Mouse (Mus musculus) midbrain, embryonic 14.5 days (tissue): Measurements from ENCODE around the gene Zc3h12d. TPM values are rescaled to one million over a fixed set of nuclear protein-coding genes. Genes with fewer than 3 reads are reported as not detected.

Source experiments
- ATAC-seq: fragments of 200-750 bp; cut with Nextera tagmentation; 2 replicates; pipeline ENCODE4 v1.8.0; 2017; ENCODE audit warnings: moderate number of reproducible peaks, moderate library complexity; ENCODE audit not compliant: low FRiP score, low TSS enrichment
- DNase-seq: peaks from one replicate; pipeline ENCODE4 v3.0.0-alpha.2; 2015
- H3K27ac ChIP-seq: fragments of 300-500 bp; sonication (generic); replicated peaks from 2 replicates; pipeline ENCODE4 v1.5.1; 2014; ENCODE audit warnings: mild to moderate bottlenecking, low read depth, low read length, moderate library complexity
- H3K27me3 ChIP-seq: fragments of 300-500 bp; sonication (generic); 2 replicates; pipeline ENCODE4 v1.6.1; 2014; ENCODE audit warnings: low read length, control low read depth, mixed read lengths; ENCODE audit not compliant: control insufficient read depth, insufficient read depth
- H3K36me3 ChIP-seq: fragments of 300-500 bp; sonication (generic); 2 replicates; pipeline ENCODE4 v1.6.1; 2014; ENCODE audit warnings: low read length, control low read depth; ENCODE audit not compliant: control insufficient read depth, insufficient read depth
- H3K4me1 ChIP-seq: fragments of 300-500 bp; sonication (generic); 2 replicates; pipeline ENCODE4 v1.6.1; 2014; ENCODE audit warnings: mild to moderate bottlenecking, antibody characterized with exemption, low read length, control low read depth; ENCODE audit not compliant: control insufficient read depth, insufficient read depth
- H3K4me2 ChIP-seq: fragments of 300-500 bp; sonication (generic); 2 replicates; pipeline ENCODE4 v1.6.1; 2014; ENCODE audit warnings: mild to moderate bottlenecking, low read length, moderate library complexity
- H3K4me3 ChIP-seq: fragments of 300-500 bp; sonication (generic); replicated peaks from 2 replicates; pipeline ENCODE4 v1.5.1; 2014; ENCODE audit warnings: low read depth, low read length
- H3K9ac ChIP-seq: fragments of 300-500 bp; sonication (generic); replicated peaks from 2 replicates; pipeline ENCODE4 v1.6.1; 2014; ENCODE audit warnings: mild to moderate bottlenecking, low read length, moderate library complexity
- H3K9me3 ChIP-seq: fragments of 300-500 bp; sonication (generic); 2 replicates; pipeline ENCODE4 v1.6.1; 2016; ENCODE audit warnings: low read length, control low read depth, mixed read lengths; ENCODE audit not compliant: control insufficient read depth
- WGBS: fragments of 180-500 bp; shearing (Covaris S2); extraction: QIAGEN DNeasy Blood & Tissue Kit; methylation state at CpG from one replicate; pipeline ENCODE4 v1.1.7; 2014; 5-methylcytosine and 5-hydroxymethylcytosine counted together
- polyA plus RNA-seq: library from polyadenylated mRNA; unstranded; fragments of >200 nt; fragmentation: Nextera tagmentation; extraction: Ambion mirVana; gene quantifications from 2 replicates; pipeline ENCODE4 v1.2.1, GENCODE M21; 2014

Zc3h12d gene
- polyA plus RNA-seq, 1 experiment from 2014 or later, result 0.13 TPM

- no peaks in the 10 kb centered on the region for H3K27me3 ChIP-seq
- no peak overlapping the region for H3K9ac ChIP-seq
- DNase-seq, result no peak
- H3K9me3 ChIP-seq, result no peaks in the 10 kb centered on the region
- H3K4me2 ChIP-seq, result no peak overlapping the region
- H3K4me3 ChIP-seq, result no peak overlapping the region
- H3K4me1 ChIP-seq, result 0 out of 2 replicates have a peak, but pooled peaks cover 4% of the 10 kb centered on the region
- WGBS, result 72% methylated on average over 10 of the region's 10 CpGs
- no peak for ATAC-seq
- no peak overlapping the region for H3K27ac ChIP-seq
- H3K36me3 ChIP-seq, result no peaks in the 10 kb centered on the region
Observed at GRCm38 (mm10) chr10:7834671-7835225, 2.5 kb downstream of the Zc3h12d start.

GRCm38 (mm10) chr10:7836902-7837301 lies 4.6 kb downstream of the Zc3h12d start:
- WGBS, result 84% methylated on average over 2 of the region's 2 CpGs
- H3K4me2 ChIP-seq, result no peak overlapping the region

GRCm38 (mm10) chr10:7837446-7837845 lies 5.2 kb downstream of the Zc3h12d start:
- no peaks in the 10 kb centered on the region for H3K27me3 ChIP-seq
- no peaks in the 10 kb centered on the region for H3K36me3 ChIP-seq
- H3K4me2 ChIP-seq, result no peak overlapping the region
- no peak overlapping the region for H3K27ac ChIP-seq
- no peak overlapping the region for H3K4me3 ChIP-seq
- no peak for DNase-seq
- H3K4me1 ChIP-seq, result no peaks in the 10 kb centered on the region
- ATAC-seq, result no peak
- no peak overlapping the region for H3K9ac ChIP-seq
- no peaks in the 10 kb centered on the region for H3K9me3 ChIP-seq
- 94% methylated on average over 8 of the region's 8 CpGs for WGBS

More at GRCm38 (mm10) chr10:7836902-7837301, 4.6 kb downstream of the Zc3h12d start:
- Histone ChIP-seq H3K36me3 (no peaks in the 10 kb centered on the region), H3K27ac (no peak overlapping the region), H3K4me3 (no peak overlapping the region), H3K9ac (no peak overlapping the region), H3K27me3 (no peaks in the 10 kb centered on the region), H3K9me3 (no peaks in the 10 kb centered on the region), H3K4me1 (0 out of 2 replicates have a peak, but pooled peaks cover 3% of the 10 kb centered on the region)
- no peak for DNase-seq
- no peak for ATAC-seq

GRCm38 (mm10) chr10:7838036-7838435 lies 5.8 kb downstream of the Zc3h12d start:
- H3K36me3 ChIP-seq, result no peaks in the 10 kb centered on the region
- no peaks in the 10 kb centered on the region for H3K4me1 ChIP-seq
- 95% methylated on average over 8 of the region's 8 CpGs for WGBS
- no peak overlapping the region for H3K9ac ChIP-seq
- no peak overlapping the region for H3K4me2 ChIP-seq
- ATAC-seq, result no peak
- no peaks in the 10 kb centered on the region for H3K27me3 ChIP-seq
- H3K4me3 ChIP-seq, result no peak overlapping the region
- no peaks in the 10 kb centered on the region for H3K9me3 ChIP-seq
- H3K27ac ChIP-seq, result no peak overlapping the region
- no peak for DNase-seq

DNA sequence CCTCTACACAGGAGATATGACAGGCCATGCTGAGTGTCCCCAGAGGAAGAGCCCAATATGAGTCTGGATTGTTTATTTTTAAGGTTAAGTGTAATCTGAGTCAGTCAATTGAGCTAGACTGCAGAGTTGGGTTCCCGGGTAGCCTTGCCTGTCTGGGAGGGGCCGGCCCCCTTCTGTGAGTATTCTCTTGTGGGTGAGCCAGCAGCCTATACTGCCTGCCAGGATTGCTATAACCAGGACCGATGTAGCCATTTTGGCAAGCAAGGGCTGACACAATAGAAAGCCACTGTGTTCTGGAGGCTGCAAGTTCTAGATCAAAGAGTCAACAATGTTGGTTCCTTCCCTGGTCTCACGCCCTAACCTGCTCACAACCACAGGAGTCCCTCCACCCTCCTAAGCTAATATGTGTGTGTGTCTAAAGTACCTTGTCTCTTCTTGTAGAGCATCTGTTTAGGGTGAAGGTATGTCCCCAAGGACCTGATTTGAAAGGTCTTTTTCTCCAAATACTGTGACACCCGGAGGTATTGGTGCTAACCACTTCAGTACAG lies 6.7 kb downstream of the Zc3h12d start:
- H3K9me3 ChIP-seq, result no peaks in the 10 kb centered on the region
- no peak for ATAC-seq
- H3K27me3 ChIP-seq, result no peaks in the 10 kb centered on the region
- WGBS, result 90% methylated on average over 5 of the region's 5 CpGs
- no peaks in the 10 kb centered on the region for H3K36me3 ChIP-seq
- H3K9ac ChIP-seq, result no peak overlapping the region
- H3K4me3 ChIP-seq, result no peak overlapping the region
- no peaks in the 10 kb centered on the region for H3K4me1 ChIP-seq
- no peak overlapping the region for H3K27ac ChIP-seq
- no peak overlapping the region for H3K4me2 ChIP-seq
- DNase-seq, result no peak

DNA sequence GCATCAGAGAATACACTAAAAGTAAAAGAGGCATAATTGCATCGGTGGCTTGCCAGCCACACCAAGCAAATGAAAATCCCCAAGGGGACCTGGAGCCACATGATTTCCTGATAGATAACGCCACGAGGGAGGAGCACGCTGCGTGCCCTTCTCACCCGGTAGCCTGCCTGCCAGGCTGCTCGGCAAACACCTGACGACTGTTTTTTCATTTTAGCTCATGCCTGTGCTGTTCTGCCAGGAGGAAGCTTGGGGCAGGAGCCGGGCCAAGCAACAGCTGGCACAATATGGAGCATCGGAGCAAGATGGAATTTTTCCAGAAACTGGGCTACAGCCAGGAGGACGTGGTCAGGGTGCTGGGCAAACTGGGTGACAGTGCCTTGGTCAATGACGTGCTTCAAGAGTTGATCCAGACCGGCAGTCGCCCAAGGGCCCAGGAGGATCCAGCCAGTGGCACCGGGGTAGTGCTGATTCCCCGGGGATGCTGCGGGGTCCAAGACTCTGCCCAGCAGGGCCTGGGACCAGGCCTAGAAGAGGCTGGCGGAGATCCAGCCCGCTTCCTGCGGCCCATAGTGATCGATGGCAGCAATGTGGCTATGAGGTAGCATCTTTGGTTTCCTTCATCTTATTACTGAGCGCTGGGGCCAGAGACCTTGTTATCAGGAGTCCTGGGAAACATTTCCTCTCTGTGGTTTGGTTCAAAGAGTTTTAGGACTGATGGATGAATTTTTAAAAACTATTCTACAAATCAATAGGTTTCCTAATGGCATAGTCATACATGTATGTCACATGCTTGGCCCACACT lies 7.5 kb downstream of the Zc3h12d start:
- no peaks in the 10 kb centered on the region for H3K4me1 ChIP-seq
- no peak overlapping the region for H3K4me2 ChIP-seq
- H3K4me3 ChIP-seq, result no peak overlapping the region
- no peak overlapping the region for H3K9ac ChIP-seq
- no peak overlapping the region for H3K27ac ChIP-seq
- H3K36me3 ChIP-seq, result no peaks in the 10 kb centered on the region
- H3K9me3 ChIP-seq, result no peaks in the 10 kb centered on the region
- 88% methylated on average over 22 of the region's 22 CpGs for WGBS
- no peaks in the 10 kb centered on the region for H3K27me3 ChIP-seq
- DNase-seq (no peak), ATAC-seq (no peak)

GRCm38 (mm10) chr10:7840353-7840733 lies 8.1 kb downstream of the Zc3h12d start:
- H3K4me2 ChIP-seq, result no peak overlapping the region
- no peaks in the 10 kb centered on the region for H3K27me3 ChIP-seq
- no peak for ATAC-seq

GRCm38 (mm10) chr10:7840785-7841184 lies 8.5 kb downstream of the Zc3h12d start:
- Histone ChIP-seq H3K36me3 (no peaks in the 10 kb centered on the region), H3K4me2 (no peak overlapping the region), H3K27ac (no peak overlapping the region), H3K27me3 (no peaks in the 10 kb centered on the region), H3K4me3 (no peak overlapping the region), H3K4me1 (no peaks in the 10 kb centered on the region), H3K9me3 (no peaks in the 10 kb centered on the region), H3K9ac (no peak overlapping the region)
- WGBS, result 66% methylated on average over 3 of the region's 3 CpGs
- ATAC-seq (no peak), DNase-seq (no peak)

More at GRCm38 (mm10) chr10:7840353-7840733, 8.1 kb downstream of the Zc3h12d start:
- 81% methylated on average over 2 of the region's 2 CpGs for whole genome bisulfite sequencing
- DNase-seq, result no peak
- Histone ChIP-seq H3K27ac (no peak overlapping the region), H3K4me1 (no peaks in the 10 kb centered on the region), H3K9me3 (no peaks in the 10 kb centered on the region), H3K9ac (no peak overlapping the region), H3K36me3 (no peaks in the 10 kb centered on the region), H3K4me3 (no peak overlapping the region)
